Mouse (Mus musculus): ENCODE results near the gene Phf12.
"Not testable (repeated sequence)": the region's sequence is repeated elsewhere in the genome, so short reads cannot be mapped to it uniquely, and the experiment has no call there.

The Phf12 gene

DNA sequence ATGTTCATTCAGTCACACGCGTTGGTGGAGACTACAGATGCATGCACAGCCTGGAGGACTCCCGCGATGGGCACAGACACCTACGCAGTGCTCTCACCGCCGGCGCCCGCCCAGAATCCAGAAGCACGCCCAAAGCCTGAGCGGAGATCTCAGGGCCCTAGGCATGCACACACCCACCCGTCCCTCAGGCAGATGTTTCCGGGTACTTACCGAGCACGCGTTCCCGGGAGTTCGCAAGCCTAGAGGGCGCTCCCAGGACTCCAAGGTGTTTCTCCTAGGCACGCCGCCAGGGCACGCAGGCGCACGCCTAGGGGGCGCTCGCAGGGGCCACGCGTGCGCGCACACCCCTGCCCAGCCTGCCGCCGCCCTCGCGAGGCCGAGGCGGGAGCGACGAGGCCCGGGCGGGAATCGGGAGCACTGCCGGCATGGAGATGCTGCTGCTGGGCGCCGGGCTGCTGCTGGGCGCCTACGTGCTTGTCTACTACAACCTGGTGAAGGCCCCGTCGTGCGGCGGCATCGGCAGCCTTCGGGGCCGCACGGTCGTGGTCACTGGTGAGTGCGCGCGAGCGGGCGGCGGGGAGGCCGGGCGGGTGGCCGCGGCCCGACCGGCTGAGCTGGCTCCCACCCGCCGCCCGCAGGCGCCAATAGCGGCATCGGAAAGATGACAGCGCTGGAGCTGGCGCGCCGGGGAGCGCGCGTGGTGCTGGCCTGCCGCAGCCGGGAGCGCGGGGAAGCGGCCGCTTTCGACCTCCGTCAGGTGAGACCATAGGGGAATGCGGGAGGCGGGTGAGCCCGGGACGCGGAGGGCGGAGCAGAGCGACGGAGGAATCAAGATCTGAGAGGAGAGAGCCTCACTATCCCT is 49.6 kb downstream of the Phf12 start, which contains the start of gene Dhrs13:
Dhrs13 (plus strand) TSS at position 334 of the 862 bp plus-strand sequence.
- peak; percentile 97 for DNase-seq (ENCODE audit: low read depth, low spot score)

DNA sequence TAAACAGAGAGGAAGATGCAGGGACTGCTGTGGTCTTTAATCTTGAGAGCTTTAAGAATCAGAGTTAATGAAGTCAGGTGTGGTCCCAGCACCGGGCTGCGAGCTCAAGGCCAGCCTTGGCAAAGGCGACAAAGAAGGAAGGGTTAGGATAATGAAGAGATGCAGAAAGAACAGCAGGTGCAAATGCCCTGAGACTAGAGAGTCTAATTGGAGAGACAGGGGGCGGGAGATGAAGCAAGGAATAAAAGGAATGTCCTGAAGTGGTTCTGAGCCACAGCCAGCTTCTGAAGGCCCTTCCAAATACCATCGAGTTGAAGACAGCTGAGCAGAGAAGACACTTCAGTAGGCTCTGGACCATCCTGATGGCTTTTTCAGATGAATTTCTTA is 50.2 kb downstream of the Phf12 start:
- no peak for DNase-seq (ENCODE audit: low read depth, low spot score)

DNA sequence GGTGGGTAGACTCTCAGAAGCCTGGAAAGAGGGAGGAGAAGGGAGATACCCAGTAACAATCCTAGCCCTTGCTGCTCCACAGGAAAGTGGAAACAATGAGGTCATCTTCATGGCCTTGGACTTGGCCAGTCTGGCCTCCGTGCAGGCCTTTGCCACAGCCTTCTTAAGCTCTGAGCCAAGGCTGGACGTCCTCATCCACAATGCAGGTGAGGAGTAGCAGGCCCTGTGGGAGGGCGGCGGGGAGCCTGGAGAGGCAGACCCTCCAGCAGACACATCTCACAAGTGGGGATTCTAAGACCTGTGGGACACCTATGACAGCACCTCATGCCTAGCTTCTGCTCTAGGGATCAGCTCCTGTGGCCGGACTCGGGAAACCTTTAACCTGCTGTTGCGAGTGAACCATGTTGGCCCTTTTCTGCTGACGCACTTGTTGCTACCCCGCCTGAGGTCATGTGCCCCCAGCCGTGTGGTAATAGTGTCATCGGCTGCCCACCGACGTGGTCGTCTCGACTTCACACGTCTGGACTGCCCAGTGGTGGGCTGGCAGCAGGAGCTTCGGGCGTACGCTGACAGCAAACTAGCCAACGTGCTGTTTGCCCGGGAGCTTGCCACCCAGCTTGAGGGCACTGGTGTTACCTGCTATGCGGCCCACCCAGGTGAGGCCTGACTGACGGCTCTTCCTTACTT is 51.5 kb downstream of the Phf12 start:
- no peak for DNase-seq (ENCODE audit: low read depth, low spot score)

DNA sequence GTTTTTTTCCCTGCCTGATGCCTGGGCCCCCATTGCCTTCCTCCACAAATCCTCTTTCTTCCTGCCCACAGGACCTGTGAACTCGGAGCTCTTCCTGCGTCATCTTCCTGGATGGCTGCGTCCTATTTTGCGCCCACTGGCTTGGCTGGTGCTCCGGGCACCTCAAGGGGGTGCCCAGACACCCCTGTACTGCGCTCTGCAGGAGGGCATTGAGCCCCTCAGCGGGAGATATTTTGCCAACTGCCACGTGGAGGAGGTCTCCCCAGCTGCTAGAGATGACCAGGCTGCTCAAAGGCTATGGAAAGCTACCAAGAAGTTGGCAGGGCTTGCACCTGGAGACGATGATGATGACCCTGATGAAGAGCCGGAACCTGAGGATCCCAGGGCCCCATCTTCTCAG is 54.2 kb downstream of the Phf12 start:
- no peak for DNase-seq (ENCODE audit: low read depth, low spot score)

DNA sequence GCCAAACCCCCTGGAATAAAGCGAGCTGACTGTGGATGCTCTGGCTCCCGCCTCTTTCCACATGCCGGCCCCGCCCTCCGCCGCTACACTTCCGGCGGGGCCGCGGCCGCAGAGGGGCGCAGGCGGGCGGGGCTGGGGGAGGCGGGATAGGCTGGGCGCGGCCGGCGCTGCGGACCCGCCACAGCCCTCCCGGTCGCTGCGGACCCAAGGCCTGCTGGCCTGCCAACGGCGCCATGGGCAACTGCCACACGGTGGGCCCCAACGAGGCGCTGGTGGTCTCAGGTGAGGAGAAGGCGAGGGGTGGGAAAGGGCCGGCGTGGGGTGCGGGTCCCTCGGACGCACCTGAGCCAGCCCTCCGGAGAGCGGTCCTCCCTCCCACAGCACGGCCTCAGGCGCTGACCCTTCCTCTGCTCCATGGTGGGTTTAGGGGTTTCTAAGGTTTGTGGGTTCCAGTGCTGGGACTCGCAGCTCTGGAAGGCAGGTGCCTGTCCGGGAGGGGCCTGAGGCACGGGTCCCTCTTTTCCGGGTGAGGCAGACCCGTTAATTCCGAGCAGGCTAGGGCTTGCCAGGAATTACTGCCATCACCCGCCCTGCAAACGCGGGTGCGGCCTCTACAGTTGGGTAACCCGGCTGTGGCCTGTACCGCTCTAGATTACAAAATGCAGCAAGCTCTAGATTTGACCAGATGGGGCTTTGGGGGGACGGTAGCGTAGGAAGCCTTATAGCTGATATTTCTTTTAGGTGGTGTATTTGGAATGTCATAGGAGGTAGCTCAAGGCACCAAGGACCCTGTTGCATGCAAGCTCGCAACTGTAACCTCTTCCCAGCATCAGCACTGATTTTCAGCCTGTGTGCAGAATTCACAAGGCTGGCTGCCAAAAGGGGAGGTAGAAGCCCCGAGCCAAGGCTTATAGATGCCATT is 55.5 kb downstream of the Phf12 start, which contains the start of gene Flot2:
Flot2 (plus strand) TSS at position 101 of the 922 bp plus-strand sequence.
- no peak for DNase-seq (ENCODE audit: low read depth, low spot score)

DNA sequence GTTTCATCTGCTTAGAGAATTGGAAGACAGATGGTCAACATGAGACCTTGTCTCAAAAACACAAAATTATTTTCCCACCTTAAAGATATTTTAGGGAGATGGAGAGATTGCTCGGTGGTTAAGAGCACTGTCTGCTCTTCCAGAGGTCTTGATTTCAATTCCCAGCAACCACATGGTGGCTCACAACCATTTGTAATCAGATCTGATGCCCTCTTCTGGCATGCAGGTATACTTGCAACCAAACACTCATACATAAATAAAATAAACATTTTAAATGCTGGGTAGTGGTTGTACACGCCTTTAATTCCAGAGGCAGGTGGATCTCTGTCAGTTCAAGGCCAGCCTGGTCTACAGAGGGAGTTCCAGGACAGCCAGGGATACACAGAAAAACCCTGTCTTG is 58.3 kb downstream of the Phf12 start:
- no peak for DNase-seq (ENCODE audit: low read depth, low spot score)

DNA sequence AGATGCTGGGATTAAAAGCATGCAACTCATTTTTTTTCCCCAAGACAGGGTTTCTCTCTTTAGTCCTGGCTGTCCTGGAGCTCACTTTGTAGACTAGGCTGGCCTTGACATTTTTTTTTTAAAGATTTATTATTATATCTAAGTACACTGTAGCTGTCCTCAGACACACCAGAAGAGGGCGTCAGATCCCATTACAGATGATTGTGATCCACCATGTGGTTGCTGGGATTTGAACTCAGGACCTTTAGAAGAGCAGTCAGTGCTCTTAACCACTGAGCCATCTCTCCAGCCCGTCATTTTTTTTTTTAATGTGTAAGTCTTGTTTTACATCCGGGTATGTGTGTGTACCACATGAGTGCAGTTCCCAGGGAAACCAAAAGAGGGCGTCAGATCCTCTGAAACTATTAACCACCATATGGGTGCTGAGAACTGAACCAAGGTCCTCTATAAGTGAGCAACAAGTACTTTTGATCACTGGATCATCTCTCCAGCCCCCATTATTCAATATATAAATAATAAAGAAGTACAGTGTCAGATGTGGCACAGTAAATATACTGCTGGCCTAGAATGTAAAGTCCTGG is 59.8 kb downstream of the Phf12 start:
- not testable (repeated sequence) for DNase-seq (ENCODE audit: low read depth, low spot score)

DNA sequence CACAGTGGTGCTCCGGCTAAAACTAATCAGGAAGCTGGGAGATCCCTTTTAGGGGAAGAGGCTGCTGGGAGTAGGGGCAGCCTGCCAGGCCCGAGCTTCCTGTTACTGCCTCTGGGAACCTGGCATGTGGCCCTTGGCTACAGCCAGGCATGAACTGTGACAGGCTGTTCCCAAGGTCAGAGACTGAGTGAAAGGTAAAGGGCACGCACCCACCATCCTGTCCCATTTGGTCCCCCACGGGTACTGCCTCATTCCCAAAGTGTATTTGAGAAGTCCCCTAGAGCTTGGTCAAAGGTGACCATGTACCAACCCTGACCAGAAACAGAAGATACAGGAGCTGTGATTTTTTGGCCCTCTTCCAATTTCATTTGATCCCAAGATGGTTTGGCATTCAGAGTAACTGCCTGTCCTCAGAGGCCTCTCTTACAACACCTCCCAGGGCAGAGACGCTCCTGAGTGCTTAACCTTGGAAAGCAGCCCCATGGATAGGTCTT is 62.3 kb downstream of the Phf12 start:
- DNase-seq (ENCODE audit: low read depth, low spot score), result no peak

DNA sequence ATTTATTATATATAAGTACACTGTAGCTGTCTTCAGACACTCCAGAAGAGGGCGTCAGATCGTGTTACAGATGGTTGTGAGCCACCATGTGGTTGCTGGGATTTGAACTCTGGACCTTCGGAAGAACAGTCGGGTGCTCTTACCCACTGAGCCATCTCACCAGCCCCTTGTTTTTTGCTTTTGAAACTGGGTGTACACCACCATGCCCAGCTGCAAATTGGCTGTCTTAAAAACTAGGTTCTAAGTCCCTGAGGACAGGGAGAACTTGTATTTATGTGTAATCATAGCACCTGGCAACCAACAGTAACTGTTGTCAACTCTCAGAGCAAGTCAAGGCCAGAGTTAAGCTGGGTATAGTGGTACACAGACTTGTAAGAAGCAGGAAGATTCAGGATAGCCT is 66.1 kb downstream of the Phf12 start:
- not testable (repeated sequence) for DNase-seq (ENCODE audit: low read depth, low spot score)

DNA sequence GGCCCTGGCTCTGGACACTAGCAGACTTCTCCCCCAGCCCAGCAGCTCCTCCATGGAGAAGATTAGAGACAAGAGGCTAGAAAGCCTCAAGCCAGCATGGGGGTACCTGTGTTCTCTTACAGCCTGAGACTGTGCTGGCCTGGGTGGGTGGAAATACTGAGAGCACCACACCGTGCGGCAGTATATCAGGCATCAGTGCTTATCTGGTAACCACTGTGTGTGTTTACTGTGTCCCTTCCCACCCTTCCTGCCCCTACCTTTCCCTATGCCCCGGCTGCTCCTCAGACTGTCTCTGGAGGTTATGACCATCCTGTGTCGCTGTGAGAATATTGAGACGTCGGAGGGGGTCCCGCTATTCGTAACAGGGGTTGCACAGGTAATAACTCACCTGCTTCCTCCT is 70.5 kb downstream of the Phf12 start:
- DNase-seq (ENCODE audit: low read depth, low spot score), result no peak

DNA sequence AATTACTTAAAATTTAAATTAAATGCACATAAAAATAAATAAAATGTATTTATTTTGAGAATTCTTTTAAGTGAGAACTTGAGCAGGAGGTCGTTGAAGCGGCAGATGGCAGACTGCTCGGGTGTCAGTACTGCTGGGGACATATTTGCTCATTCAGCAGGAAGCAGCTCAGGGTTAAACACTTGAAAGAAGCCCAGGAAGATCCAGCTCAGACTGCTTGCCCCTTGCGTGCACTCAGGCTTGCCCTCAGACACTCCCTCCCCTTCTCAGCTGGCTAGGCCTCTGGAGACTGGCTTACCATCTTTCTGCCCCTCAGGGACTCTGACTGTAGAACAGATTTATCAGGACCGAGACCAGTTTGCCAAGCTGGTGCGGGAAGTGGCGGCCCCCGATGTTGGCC is 74.4 kb downstream of the Phf12 start:
- DNase-seq (ENCODE audit: low read depth, low spot score), result no peak

DNA sequence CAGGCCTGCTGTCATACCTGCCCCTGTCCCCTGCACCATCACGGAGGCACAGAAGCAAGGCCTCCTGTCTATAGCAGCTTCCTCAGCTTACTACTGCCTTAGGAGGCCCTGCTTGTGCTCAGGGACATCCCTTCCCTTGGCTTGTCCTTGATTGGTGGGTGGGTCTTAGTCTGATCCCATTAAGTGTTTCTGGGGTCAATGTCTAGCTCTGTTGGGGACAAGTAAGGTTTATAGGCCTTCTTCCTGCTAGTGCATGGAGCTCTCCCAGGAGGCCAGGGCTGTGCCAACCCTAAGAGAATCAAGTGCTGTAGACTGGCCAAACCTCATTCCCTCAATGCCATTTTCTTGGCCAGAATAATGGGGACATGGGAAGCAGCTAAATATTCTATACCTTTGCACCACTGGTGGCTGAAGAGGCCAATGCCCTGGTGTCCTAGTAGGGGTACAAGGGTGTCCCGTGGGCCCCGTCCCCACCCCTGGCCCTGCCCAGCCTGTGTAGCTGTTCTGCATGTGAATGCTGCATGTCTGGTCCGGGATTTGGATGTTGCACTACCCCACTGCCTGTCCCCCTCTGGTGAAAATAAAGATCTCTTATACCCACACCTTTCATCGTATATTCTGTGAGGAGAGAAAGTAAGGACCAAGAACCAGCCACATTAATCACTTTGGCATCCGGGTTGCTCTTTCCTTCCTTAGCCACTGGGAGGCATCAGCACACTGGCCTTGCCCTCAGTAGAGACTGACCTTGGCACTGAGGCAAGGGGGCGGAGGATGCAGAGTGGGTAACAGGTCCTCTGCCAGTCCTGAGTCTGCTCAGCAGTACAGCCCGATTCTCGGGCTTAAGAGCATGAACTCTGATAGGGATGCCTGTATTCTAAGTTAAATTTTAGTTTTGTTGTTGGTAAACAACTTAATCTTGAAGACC is 77.5 kb downstream of the Phf12 start:
- DNase-seq (ENCODE audit: low read depth, low spot score), result no peak

DNA sequence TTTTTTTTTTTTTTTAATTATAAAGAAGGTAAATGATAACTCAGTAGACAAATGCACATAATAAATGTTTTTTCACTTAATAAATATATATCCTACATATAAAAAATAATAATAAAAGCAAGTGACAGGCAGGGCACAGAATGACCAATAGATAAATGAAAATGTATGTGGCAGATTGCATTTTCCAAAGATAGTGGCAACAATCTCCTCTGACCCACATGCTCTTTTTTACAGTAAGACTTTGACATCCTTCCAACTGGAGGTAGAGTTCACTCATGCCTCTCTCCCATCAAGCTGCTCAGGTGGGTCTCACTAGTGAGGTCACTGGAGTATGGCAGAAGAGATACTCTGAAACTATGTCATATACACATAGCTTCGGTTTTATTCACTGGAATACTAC is 80.0 kb downstream of the Phf12 start:
- no peak for DNase-seq (ENCODE audit: low read depth, low spot score)

DNA sequence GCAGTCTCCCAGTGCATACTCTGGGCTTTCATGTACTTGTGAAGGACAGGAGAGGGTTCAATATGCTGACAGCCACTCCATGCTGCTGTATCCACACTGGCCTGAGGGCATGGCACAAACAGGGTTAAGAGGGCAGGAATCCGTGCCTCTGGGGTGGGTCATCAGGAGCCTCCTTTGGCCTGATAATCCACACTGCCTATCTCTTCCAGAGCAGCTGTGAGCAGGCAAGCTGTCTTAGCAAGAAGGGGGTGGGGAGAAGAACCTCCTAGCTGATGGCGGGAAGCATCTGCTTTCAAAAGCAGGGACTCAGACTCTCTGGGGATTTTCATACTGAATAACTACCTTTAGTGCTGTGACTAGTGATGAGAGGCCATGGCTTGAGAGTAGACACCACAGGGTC is 83.4 kb downstream of the Phf12 start:
- DNase-seq (ENCODE audit: low read depth, low spot score), result no peak

DNA sequence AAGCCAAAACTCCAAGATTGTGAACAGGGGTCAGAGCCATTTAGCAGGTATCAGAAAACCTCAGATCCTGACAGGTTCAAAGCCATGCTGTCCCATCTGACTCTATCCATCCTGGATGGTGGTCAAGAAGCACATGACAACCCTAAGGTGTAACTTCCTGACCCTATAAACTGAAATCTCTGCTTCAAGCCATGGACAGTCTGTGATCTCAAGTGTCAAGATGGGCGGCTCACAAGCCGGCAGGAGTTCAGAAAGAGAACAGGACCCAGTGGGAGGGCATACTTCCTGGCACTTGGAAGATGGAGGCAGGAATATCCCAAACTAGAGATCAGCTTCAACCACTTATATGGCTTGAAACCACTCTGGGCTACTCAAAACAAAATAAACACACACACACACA is 84.1 kb downstream of the Phf12 start:
- DNase-seq (ENCODE audit: low read depth, low spot score), result no peak

DNA sequence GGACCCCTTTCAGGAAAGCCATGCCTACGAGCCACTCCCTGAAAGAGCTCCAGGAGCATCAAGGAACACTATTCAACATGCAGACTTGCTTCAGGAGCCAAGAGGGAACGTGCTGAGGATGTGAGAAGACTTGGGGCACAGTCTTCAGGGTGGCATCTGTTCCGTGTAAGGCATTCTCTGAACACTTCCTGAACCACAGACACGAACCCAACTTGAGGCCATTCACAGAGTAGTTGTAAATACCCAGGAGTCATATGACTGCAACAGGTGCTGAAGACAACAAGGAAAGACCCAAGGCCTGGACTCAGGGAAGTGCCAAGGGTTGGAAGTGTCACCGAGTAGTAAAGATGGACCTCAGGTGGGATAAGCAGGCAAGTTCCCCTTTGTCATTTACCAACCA is 85.0 kb downstream of the Phf12 start:
- no peak for DNase-seq (ENCODE audit: low read depth, low spot score)

DNA sequence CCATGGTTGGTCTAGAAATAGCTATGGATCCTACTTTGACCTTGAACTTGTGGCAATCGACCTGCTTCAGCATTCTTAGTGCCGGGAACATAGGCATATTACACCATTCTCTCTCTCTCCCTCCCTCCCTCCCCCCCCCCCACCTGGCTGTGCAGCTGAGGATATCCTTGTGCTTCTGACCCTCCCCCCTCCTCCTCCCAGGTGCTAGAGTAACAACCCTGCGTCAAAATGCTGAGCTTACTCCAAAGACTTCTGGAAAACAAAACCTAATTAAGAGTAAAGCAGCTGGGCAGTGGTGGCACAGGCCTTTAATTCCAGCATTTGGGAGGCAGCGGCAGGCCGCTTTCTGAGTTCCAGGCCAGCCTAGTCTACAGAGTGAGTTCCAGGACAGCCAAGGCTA is 86.6 kb downstream of the Phf12 start:
- no peak for DNase-seq (ENCODE audit: low read depth, low spot score)

DNA sequence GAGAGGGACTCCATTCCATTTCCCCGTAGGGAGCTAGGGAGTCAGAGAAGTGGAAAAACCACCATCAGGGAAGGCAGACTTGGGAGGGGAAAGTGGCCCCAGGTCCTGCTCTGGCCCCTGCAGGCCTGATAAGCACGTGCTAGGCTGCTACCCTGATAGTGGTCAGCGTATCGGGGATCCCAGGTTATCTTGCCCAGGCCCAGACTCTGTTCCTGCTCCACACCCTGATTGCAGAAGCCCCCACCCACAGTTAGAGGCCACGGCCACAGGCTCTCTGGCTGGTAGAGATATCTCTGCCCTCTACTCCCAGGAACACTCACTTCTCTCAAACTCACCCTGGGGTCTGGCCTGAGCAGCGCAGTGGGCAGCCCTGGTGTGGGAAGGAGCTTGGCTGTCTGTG is 87.1 kb downstream of the Phf12 start:
- DNase-seq (ENCODE audit: low read depth, low spot score), result no peak

DNA sequence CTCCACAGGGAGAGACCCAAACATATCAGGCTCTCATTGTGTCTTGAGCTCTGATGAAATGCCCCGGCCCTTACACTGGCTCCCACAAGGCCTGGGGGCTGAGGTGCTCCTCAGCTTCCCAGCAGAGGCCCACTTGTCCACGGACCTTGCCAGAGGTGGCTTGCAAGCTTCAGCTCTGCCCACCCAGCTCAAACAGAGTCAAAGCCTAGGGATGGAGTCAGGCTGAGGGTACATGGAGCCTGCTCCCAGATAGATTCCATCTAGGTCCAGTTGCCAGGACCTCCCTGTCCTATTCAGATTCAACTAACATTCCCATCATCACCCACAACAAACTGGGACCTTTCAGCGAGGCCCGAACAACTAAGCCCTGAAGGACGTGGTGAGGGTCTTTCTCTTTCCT is 89.4 kb downstream of the Phf12 start:
- no peak for DNase-seq (ENCODE audit: low read depth, low spot score)

DNA sequence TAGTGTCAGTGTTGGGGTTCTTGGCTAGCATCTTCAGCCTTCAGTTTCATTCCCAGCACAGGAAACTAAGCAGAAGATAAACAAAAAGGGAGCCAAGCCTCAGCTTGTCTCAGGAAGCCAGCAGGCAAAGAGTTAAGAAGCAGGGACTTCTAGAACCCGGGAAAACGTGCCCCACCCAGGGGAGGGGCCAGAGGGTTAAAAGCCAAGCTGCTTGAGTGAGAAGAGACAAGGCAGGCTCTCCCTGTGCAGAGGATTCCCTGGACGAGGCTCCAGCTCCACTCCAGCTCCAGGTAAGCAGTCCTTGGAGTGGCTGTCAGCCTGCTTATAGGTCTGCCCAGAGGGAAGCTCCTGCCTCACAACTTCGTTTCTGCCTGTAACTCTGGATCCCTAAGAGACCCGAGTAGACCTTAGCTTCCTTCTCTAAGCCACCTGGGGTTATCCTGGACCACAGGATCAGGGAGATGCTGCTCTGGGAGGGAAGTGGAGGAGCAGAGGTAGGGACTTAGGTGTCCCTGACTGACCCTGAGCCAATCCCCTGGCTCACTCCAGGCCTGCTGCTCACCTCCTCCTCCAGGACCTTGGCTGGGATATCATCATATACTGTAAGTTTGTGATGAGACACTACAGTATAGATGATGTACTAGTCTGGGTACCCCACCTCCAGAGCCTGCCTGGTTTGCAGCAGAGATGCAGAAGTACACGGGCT is 90.0 kb downstream of the Phf12 start:
- DNase-seq (ENCODE audit: low read depth, low spot score), result no peak
